Mouse (Mus musculus) CH12.LX (cell line): ENCODE measurements around the gene Spag17.

Source experiments
- CHD2 ChIP-seq: IDR thresholded peaks from 2 replicates; pipeline ENCODE4 v1.6.1; 2011; ENCODE audit warnings: low read length, improper control_type of control experiment
- POLR2A ChIP-seq: IDR thresholded peaks from 2 replicates; pipeline ENCODE4 v1.6.1; 2011; ENCODE audit warnings: low read depth, mild to moderate bottlenecking, improper control_type of control experiment, low read length
- POLR2AphosphoS2 ChIP-seq: IDR thresholded peaks from 2 replicates; pipeline ENCODE4 v1.6.1; 2011; ENCODE audit warnings: low read depth, low read length, improper control_type of control experiment
- ZKSCAN1 ChIP-seq: IDR thresholded peaks from 2 replicates; pipeline ENCODE4 v1.6.1; 2012; ENCODE audit warnings: low read depth, inconsistent platforms, low read length, improper control_type of control experiment, borderline replicate concordance

- no peak for TF ChIP-seq POLR2A
- no peak for TF ChIP-seq CHD2
- no peak for TF ChIP-seq ZKSCAN1
- TF ChIP-seq POLR2AphosphoS2, result no peak
Observed at GRCm38 (mm10) chr3:99945171-99945570, 60.0 kb downstream of the Spag17 start.
